Comparison of ENCODE assay signal across 8 mouse cellular contexts in the genomic region with DNA sequence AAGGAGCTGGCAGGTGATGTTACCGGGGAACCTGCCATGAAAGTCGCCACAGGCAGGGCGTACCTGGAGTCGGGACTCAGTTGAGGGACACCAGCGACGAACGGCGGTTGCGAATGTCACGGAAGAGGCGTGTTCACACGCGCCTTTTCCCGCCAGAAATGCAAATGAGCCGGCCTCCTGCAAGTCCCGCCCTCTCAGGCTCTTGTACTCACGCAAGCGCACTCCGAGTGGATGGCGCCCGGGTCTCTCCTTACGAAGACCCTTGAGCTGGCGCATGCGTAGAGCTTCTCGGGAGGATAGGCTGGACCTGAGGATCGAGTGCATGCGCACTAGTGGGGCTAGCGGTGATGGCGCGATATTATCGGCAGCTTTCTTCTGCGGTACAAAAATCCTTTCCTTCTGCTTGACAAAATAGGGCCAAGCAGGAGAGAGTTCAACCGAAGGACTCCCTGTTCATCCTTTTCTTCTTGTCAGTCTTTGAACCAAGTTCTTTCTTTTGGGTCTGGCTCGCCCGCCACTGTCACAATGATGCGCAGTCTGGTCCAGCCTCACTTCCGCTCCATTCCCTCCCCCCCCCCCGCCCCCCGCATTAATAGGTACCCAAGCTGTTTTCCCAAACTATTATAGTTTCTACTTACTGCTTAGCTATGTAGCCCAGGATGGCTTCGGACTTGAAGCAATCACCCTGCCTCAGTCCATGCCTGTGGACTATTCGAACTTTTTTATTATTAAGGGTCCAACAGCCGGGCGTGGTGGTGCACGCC. TPM values are rescaled to one million over a fixed set of nuclear protein-coding genes. Genes with fewer than 3 reads are reported as not detected.
DNase-seq lines count a peak whose midpoint lies in the region; ATAC-seq and TF ChIP-seq lines count a peak whose summit lies in the region.

TSS of gene Ccdc155 (minus strand) at position 513 of the 764 bp plus-strand sequence.

- 7% methylated on average over 44 of the region's 44 CpGs for WGBS in lung, embryonic 14.5 days

- peak; percentile 90 to 94 for ATAC-seq in hematopoietic stem cell, adult 5-6 weeks (replicated peaks in 1 of 2; ENCODE audit: insufficient read depth in 1 of 2, low FRiP score in 2 of 2, low TSS enrichment in 1 of 2, low read depth in 1 of 2, poor library complexity in 2 of 2, severe bottlenecking in 2 of 2)
- peak; percentile 97 for ATAC-seq in lung, embryonic 14.5 days (ENCODE audit: insufficient read depth)
- ATAC-seq in neutrophil, adult 5-6 weeks (ENCODE audit: extremely low read depth, insufficient number of reproducible peaks, low FRiP score, poor library complexity, severe bottlenecking), result peak; percentile 82

- TF ChIP-seq CTCF in lung, embryonic 14.5 days (IDR thresholded peaks at IDR 0.05; ENCODE audit: low read depth), result no peak

- H3K36me3 ChIP-seq in ES-E14 (ENCODE audit: control insufficient read depth, insufficient read depth, low read length, poor library complexity, severe bottlenecking), result no peaks in the 10 kb centered on the region
- H3K36me3 ChIP-seq in lung, embryonic 14.5 days (ENCODE audit: insufficient read depth), result no peaks in the 10 kb centered on the region

- H3K4me2 ChIP-seq in lung, embryonic 14.5 days, result peak within 1 kb of the TSS; percentile 59

- peaks cover 0 to 4% of the 10 kb centered on the region in 2 experiments; a peak in 1 of 4 replicates for H3K4me1 ChIP-seq in ES-E14 (ENCODE audit: control insufficient read depth in 2 of 2, insufficient read depth in 2 of 2, low read length in 2 of 2, poor library complexity in 1 of 2)
- no peaks in the 10 kb centered on the region for H3K4me1 ChIP-seq in lung, embryonic 14.5 days (ENCODE audit: insufficient read depth)

- peak within 1 kb of the TSS; percentile 54 to 64 for H3K4me3 ChIP-seq in ES-E14 (ENCODE audit: insufficient read depth in 1 of 2, low read depth in 1 of 2, low read length in 2 of 2, poor library complexity in 1 of 2, severe bottlenecking in 1 of 2)
- H3K4me3 ChIP-seq in lung, embryonic 14.5 days (ENCODE audit: low read depth, low read length), result peak within 1 kb of the TSS; percentile 39

- DNase-seq in ES-E14 (ENCODE audit: low read depth, low spot score), result peak; percentile 98
- DNase-seq in cerebellum, adult 8-10 months, result peak; percentile 90
- peak; percentile 99 for DNase-seq in forelimb bud, embryonic 11.5 days (ENCODE audit: low read depth, low spot score)
- DNase-seq in layer of hippocampus, adult 8-10 months (ENCODE audit: low spot score in 2 of 2), result peak; percentile 90 to 92
- DNase-seq in lung, embryonic 14.5 days, result peak; percentile 100
- peak; percentile 98 for DNase-seq in testis, postnatal 14 days (ENCODE audit: low spot score)

- H3K27ac ChIP-seq in ES-E14 (ENCODE audit: insufficient read depth, low read depth, low read length, poor library complexity, severe bottlenecking), result no peak within 1 kb of the TSS
- H3K27ac ChIP-seq in lung, embryonic 14.5 days (ENCODE audit: low read depth), result no peak within 1 kb of the TSS

- H3K27me3 ChIP-seq in lung, embryonic 14.5 days (ENCODE audit: insufficient read depth, low read length), result no peaks in the 10 kb centered on the region

- H3K9ac ChIP-seq in ES-E14 (ENCODE audit: insufficient read depth, low read depth, low read length, poor library complexity, severe bottlenecking), result peak within 1 kb of the TSS; percentile 73
- H3K9ac ChIP-seq in lung, embryonic 14.5 days, result peak within 1 kb of the TSS; percentile 38

- in situ Hi-C loops in ES-E14 (cut with MboI; ENCODE audit: low sequenced_read_pairs in 2 of 2, unreplicated experiment in 2 of 2), result no loop called here

- H3K9me3 ChIP-seq in ES-E14 (ENCODE audit: control insufficient read depth, insufficient read depth, low read depth, low read length), result no peaks in the 10 kb centered on the region
- H3K9me3 ChIP-seq in lung, embryonic 14.5 days (ENCODE audit: low read depth, low read length), result no peaks in the 10 kb centered on the region

TF ChIP-seq in ES-E14, 5 proteins besides CTCF, POLR2A, EP300 and RAD21:
- TF ChIP-seq ZNF384 (IDR thresholded peaks at IDR 0.05; ENCODE audit: low read depth, low read length) (no peak), CHD2 (IDR thresholded peaks at IDR 0.05; ENCODE audit: low read depth, low read length) (0 out of 2 replicates have a peak, but pooled peaks have one; percentile 26)
TF ChIP-seq in ES-E14: peak in this region for 1.

RNA-seq across cellular contexts. Expression of gene Ccdc155, which starts in this region (rescaled TPM):
- total RNA-seq in ES-E14 (2012; rRNA removed), result 2.4 and 2.7 TPM in 2 replicates
- total RNA-seq in hematopoietic stem cell, adult 5-6 weeks (2017), result 0.60 and 0.75 TPM in 2 replicates
- 1 to 10 TPM; 2.5 to 4.8 (median 3.6) TPM for total RNA-seq in layer of hippocampus, adult 8-10 months (2022)
- polyA plus RNA-seq in lung, embryonic 14.5 days (2014; fragmentation: Nextera tagmentation; extraction: Ambion mirVana), result 0.19 and 0.38 TPM in 2 replicates
- 0.25 and 0.35 TPM in 2 replicates for total RNA-seq in neutrophil, adult 5-6 weeks (2017)

Comparison
In these comparisons a context has a peak if more than half of its experiments do, and no peak if none do; other contexts are left out.
1. Peak in ATAC-seq in hematopoietic stem cell, adult 5-6 weeks; RNA of the gene not detected or under 1 TPM.
2. Peak in DNase-seq, ATAC-seq, H3K4me3 ChIP-seq, H3K9ac ChIP-seq and H3K4me2 ChIP-seq in lung, embryonic 14.5 days; RNA of the gene not detected or under 1 TPM.
3. Peak in ATAC-seq in neutrophil, adult 5-6 weeks; RNA of the gene not detected or under 1 TPM.